Mouse (Mus musculus) kidney, embryonic 14.5 days (tissue): Measurements from ENCODE around the gene Rabgef1. TPM values are rescaled to one million over a fixed set of nuclear protein-coding genes. Genes with fewer than 3 reads are reported as not detected.
A peak's percentile ranks its signal among the peaks of the same experiment; 100 is the strongest.

Experiments used
- ATAC-seq: fragments of 200-750 bp; cut with Nextera tagmentation; 2 replicates; pipeline ENCODE4 v1.8.0; 2017; ENCODE audit warnings: moderate number of reproducible peaks, mild to moderate bottlenecking, moderate TSS enrichment, moderate library complexity; ENCODE audit not compliant: low FRiP score, low TSS enrichment
- H3K27ac ChIP-seq: fragments of 300-500 bp; sonication (generic); 2 replicates; pipeline ENCODE4 v1.5.1; 2014; ENCODE audit warnings: low read depth, mild to moderate bottlenecking, low read length, moderate library complexity, mixed read lengths
- H3K27me3 ChIP-seq: fragments of 300-500 bp; sonication (generic); 2 replicates; pipeline ENCODE4 v1.6.1; 2014; ENCODE audit warnings: mild to moderate bottlenecking, low read length; ENCODE audit not compliant: control insufficient read depth, insufficient read depth
- H3K36me3 ChIP-seq: fragments of 300-500 bp; sonication (generic); 2 replicates; pipeline ENCODE4 v1.6.1; 2014; ENCODE audit warnings: low read length, mixed read lengths; ENCODE audit not compliant: control insufficient read depth, insufficient read depth
- H3K4me1 ChIP-seq: fragments of 300-500 bp; sonication (generic); 2 replicates; pipeline ENCODE4 v1.6.1; 2014; ENCODE audit warnings: low read length, mixed read lengths; ENCODE audit not compliant: control insufficient read depth, insufficient read depth
- H3K4me2 ChIP-seq: fragments of 300-500 bp; sonication (generic); replicated peaks from 2 replicates; pipeline ENCODE4 v1.6.1; 2014; ENCODE audit warnings: low read depth, mild to moderate bottlenecking, low read length
- H3K4me3 ChIP-seq: fragments of 300-500 bp; sonication (generic); 2 replicates; pipeline ENCODE4 v1.5.1; 2014; ENCODE audit warnings: mild to moderate bottlenecking, low read length
- H3K9ac ChIP-seq: fragments of 300-500 bp; sonication (generic); 2 replicates; pipeline ENCODE4 v1.6.1; 2014; ENCODE audit warnings: low read depth, mild to moderate bottlenecking, low read length, moderate library complexity
- H3K9me3 ChIP-seq: fragments of 300-500 bp; sonication (generic); 2 replicates; pipeline ENCODE4 v1.6.1; 2016; ENCODE audit warnings: low read length; ENCODE audit not compliant: control insufficient read depth
- WGBS: fragments of 180-500 bp; shearing (Covaris S2); extraction: QIAGEN DNeasy Blood & Tissue Kit; methylation state at CpG from one replicate; pipeline ENCODE4 v1.1.7; 2014; 5-methylcytosine and 5-hydroxymethylcytosine counted together
- polyA plus RNA-seq: library from polyadenylated mRNA; unstranded; fragments of >200 nt; fragmentation: Nextera tagmentation; extraction: Ambion mirVana; gene quantifications from 2 replicates; pipeline ENCODE4 v1.2.1, GENCODE M21; 2014

The Rabgef1 gene
- polyA plus RNA-seq, 1 experiment from 2014 or later: 26.7 TPM

DNA sequence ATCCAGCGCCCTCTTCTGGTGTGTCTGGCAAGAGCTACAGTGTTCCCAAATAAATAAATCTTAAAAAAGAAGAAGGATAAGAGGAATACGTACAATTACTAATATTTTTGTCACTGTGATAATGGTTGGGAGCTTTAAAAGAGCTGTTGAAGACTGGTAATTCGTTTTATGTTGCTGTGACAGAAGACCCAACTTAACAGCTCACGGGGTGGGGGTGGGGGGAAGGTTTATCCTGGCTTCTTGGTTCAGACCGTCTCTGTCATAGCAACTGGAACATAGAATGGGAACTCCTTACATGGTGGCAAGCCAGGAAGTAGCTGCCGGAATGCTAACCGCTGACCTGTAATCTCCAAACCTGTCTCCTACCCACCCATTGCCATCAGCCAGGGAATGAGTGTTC, 45.2 kb downstream of the Rabgef1 start, which contains the start of gene Tmem248:
Gene Tmem248, plus strand, starts transcription at position 301 of the 400 bp plus-strand sequence.
- Histone ChIP-seq H3K4me3 (no peak within 1 kb of the TSS), H3K9me3 (no peaks in the 10 kb centered on the region; the same call in 1 of the 2 replicates), H3K27me3 (no peaks in the 10 kb centered on the region), H3K9ac (no peak within 1 kb of the TSS), H3K4me1 (0 out of 2 replicates have a peak, but pooled peaks cover 7% of the 10 kb centered on the region), H3K27ac (no peak within 1 kb of the TSS), H3K4me2 (no peak within 1 kb of the TSS), H3K36me3 (peaks cover 22% of the 10 kb centered on the region)
- 84% methylated on average over 7 of the region's 7 CpGs for WGBS
- no peak for ATAC-seq

DNA sequence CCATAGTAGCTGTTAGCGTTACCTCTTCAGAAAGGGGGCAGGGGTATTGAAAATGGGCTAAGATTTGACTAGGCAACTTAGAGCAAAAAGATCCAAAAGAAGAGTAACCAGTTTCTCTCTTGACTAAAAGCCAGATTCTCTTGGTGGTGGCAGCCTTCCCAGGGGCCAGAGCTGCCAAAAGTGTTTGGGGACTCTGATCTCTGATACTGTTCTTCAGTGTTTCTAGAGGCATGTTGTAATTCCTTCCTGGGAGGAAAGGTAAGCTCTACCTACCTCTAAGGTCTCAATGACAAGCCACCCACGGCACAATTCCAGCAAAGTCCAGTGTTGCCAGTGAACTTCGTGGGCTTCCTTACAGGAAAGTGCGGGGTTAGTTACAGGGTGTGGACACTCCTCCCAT, 45.8 kb downstream of the Rabgef1 start:
- Histone ChIP-seq H3K4me1 (0 out of 2 replicates have a peak, but pooled peaks cover 7% of the 10 kb centered on the region), H3K4me3 (no peak overlapping the region), H3K9me3 (no peaks in the 10 kb centered on the region; the same call in 1 of the 2 replicates), H3K9ac (no peak overlapping the region), H3K27ac (no peak overlapping the region), H3K36me3 (peaks cover 18% of the 10 kb centered on the region), H3K4me2 (no peak overlapping the region), H3K27me3 (no peaks in the 10 kb centered on the region)
- 90% methylated on average over 4 of the region's 4 CpGs for WGBS
- ATAC-seq: no peak

DNA sequence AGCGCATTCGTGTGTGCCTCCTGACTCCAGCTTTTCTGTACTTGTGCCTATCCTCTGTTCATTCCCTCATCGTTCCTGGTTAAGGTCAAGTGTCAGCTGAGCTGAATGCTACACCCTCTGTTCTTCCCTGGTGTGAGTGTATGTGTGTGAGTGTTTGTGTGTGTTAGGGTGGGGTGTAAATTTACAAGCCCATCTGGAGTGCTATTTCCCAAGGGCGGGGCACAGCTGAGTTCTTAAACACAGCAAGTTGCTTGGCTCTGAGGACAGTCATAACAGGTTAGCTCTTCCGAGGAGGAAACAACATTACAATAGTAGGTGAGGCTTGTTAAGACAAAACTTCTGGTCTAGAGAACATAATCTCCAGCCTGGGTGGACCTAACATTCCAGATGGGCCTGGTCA, 46.7 kb downstream of the Rabgef1 start:
- Histone ChIP-seq H3K27me3 (no peaks in the 10 kb centered on the region), H3K4me1 (peaks cover 10% of the 10 kb centered on the region), H3K4me2 (no peak overlapping the region), H3K9ac (no peak overlapping the region), H3K27ac (no peak overlapping the region), H3K9me3 (no peaks in the 10 kb centered on the region; the same call in 1 of the 2 replicates), H3K36me3 (peaks cover 9% of the 10 kb centered on the region; the same call in 1 of the 2 replicates), H3K4me3 (no peak overlapping the region)
- no peak for ATAC-seq
- WGBS: 90% methylated on average over 5 of the region's 5 CpGs

DNA sequence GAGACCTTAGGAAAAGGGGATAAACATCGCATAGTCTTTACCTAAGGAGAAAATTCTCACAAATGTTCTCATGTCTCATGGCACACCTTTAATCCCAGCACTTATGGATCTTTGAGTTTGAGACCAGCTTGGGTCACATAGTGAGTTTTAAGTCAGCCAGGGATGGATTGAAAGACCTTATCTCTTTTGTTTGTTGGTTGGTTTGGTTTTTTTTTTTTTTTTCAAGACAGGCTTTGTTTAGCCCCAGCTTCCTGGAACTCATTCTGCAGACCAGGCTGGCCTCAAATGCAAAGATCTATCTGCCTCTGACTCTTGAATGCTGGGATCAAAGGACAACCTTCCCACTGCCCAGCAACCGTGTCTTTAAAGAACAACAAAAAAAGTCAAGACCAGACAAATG, 49.7 kb downstream of the Rabgef1 start:
- Histone ChIP-seq H3K27me3 (no peaks in the 10 kb centered on the region), H3K27ac (no peak overlapping the region), H3K9ac (peak overlapping the region; percentile 97; the same call in 1 of the 2 replicates), H3K4me3 (peak overlapping the region; percentile 99), H3K4me2 (peak overlapping the region; percentile 63), H3K4me1 (peaks cover 16% of the 10 kb centered on the region), H3K9me3 (no peaks in the 10 kb centered on the region; the same call in 1 of the 2 replicates), H3K36me3 (no peaks in the 10 kb centered on the region; the same call in 1 of the 2 replicates)
- no peak for ATAC-seq
- WGBS: 47% methylated on average over 2 of the region's 2 CpGs

DNA sequence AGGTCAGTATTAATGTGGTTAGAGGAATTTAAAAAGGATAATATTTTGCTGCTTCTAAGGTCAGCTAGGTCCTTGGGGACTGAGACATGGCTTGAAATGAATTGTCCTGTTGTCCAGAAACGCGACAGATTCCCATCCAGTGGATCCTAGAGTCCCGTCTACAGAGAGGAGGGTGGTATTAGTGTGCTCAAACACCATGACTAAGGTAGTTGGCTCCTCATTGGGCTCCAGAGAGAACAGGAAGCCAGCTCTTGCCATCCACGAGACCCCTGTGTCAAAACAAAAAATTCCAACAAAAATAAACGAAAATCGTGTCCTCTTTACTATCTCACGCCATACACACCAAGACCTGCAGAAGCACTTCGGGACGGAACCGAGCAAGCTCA, 50.2 kb downstream of the Rabgef1 start:
- WGBS: under 1% methylated on average over 10 of the region's 10 CpGs
- Histone ChIP-seq H3K4me2 (peak overlapping the region; percentile 63), H3K9me3 (no peaks in the 10 kb centered on the region; the same call in 1 of the 2 replicates), H3K27me3 (no peaks in the 10 kb centered on the region), H3K27ac (peak overlapping the region; percentile 61; the same call in 1 of the 2 replicates), H3K36me3 (no peaks in the 10 kb centered on the region; the same call in 1 of the 2 replicates), H3K9ac (peak overlapping the region; percentile 97), H3K4me1 (peaks cover 16% of the 10 kb centered on the region), H3K4me3 (peak overlapping the region; percentile 99)
- peak; percentile 38 for ATAC-seq

DNA sequence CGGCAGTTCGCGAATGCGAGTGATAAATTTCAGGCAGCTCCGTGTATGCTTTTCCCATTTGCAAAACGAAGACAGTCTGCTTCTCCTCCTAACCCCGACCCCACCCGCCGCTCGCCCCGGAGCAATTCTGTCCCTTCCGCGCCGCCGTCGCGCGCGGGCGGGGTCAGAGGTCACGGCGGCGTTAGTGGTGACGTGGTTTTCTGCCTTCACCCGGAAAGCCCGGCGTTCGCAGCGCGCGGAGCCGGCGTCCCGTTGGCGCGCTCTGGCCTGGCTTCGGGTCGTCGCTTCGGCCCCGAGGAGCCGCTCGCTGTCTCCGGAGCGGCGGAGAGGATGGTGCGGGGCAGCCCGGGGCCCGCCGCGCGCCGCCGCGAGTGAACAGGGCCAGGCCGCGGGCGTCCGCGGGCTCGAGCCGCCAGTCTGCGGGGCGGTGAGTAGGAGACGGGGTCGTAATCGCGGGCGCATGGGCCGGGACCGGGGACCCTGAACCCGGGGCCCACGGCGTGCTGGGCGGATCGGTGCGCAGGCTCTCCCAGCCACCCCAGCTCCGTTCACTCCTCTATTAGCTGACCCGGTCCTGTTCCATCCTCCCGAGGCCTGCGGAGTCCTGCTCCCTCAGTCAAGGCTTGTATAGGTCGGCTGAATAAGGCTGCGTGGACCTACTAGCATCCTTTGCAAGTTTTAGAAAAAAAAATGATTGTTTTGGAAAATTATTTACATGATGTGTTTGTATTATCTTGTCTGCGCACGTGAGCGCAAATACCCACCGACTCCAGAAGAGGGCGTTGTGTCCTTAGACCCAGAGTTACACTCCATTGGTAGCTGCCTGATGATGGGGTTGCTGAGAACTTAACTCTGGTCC, 50.8 kb downstream of the Rabgef1 start:
- Histone ChIP-seq H3K27me3 (no peaks in the 10 kb centered on the region), H3K36me3 (no peaks in the 10 kb centered on the region; the same call in 1 of the 2 replicates), H3K9me3 (no peaks in the 10 kb centered on the region; the same call in 1 of the 2 replicates), H3K4me1 (peaks cover 16% of the 10 kb centered on the region), H3K9ac (peak overlapping the region; percentile 97), H3K4me3 (peak overlapping the region; percentile 99), H3K4me2 (peak overlapping the region; percentile 63), H3K27ac (peak overlapping the region; percentile 88)
- ATAC-seq: peak; percentile 85
- under 1% methylated on average over 68 of the region's 88 CpGs for WGBS

DNA sequence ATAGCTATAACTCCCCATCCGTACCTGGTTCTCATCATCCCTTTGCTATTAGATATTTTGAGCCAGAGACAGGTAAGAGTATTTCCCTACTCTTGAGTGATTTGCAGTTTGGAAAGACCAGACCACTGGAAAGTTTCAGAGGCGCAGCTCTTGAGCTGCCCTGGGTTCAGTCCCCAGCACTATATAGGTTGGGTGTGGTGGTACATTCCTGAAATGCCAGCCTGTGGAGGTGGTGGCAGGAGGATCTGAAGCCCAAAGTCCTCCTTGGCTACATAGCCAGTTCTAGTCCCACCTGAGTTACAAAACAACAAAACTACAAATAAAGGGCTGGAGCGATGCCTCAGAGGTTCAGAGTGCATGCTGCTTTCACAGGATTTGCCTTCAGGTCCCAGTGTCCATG, 55.2 kb downstream of the Rabgef1 start:
- Histone ChIP-seq H3K4me2 (no peak overlapping the region), H3K4me3 (no peak overlapping the region), H3K27ac (no peak overlapping the region), H3K36me3 (peaks cover 25% of the 10 kb centered on the region), H3K27me3 (no peaks in the 10 kb centered on the region), H3K4me1 (peaks cover 10% of the 10 kb centered on the region), H3K9me3 (no peaks in the 10 kb centered on the region), H3K9ac (no peak overlapping the region)
- 95% methylated on average over 3 of the region's 3 CpGs for WGBS
- ATAC-seq: no peak

DNA sequence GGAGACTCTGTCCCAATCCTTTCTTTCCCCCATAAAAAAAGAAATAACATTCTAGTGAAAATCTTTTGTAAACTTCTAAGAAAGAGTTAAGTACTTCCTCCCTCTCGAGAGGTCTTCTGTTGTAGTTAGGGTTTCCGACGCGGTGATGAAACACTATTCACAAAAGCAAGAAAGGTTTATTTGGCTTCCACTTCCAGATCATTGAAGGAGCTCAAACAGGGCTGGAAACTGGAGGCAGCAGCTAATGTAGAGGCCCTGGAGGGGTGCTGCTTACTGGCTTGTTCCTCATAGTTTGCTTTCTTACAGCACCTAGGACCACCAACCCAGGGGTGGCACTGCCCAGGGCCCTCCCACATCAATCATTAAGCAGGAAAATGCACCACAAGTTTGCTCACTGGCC, 56.5 kb downstream of the Rabgef1 start:
- no peak overlapping the region for H3K27ac ChIP-seq
- H3K27me3 ChIP-seq: no peaks in the 10 kb centered on the region
- no peak overlapping the region for H3K9ac ChIP-seq
- peaks cover 38% of the 10 kb centered on the region for H3K36me3 ChIP-seq
- no peak overlapping the region for H3K4me2 ChIP-seq
- H3K4me3 ChIP-seq: no peak overlapping the region
- no peaks in the 10 kb centered on the region for H3K9me3 ChIP-seq
- ATAC-seq: no peak
- WGBS: 61% methylated on average over 4 of the region's 4 CpGs
- H3K4me1 ChIP-seq: peaks cover 8% of the 10 kb centered on the region

DNA sequence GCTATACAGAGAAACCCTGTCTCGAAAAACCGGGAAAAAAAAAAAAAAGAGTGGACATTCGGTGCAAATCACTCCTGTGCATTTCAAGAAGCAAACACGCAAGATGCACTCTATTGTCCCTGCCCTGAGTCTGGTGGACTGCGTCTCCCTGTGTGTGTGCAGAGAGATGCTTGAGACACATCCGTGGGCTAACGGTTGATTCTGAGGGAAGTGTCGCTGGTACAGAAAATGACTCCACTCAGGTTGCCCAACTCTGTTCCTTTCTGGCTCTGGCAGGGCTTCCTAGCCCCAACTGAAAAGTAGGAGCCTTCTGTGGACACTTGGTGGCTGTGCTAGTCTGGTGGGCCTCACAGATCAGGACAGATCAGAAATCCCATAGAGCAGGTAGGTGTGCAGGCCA, 64.7 kb downstream of the Rabgef1 start:
- Histone ChIP-seq H3K9me3 (no peaks in the 10 kb centered on the region), H3K4me1 (no peaks in the 10 kb centered on the region), H3K4me3 (no peak overlapping the region), H3K27me3 (no peaks in the 10 kb centered on the region), H3K9ac (no peak overlapping the region), H3K36me3 (peaks cover 94% of the 10 kb centered on the region), H3K4me2 (no peak overlapping the region), H3K27ac (no peak overlapping the region)
- 90% methylated on average over 8 of the region's 8 CpGs for WGBS
- no peak for ATAC-seq
